Mouse (Mus musculus): ENCODE data around the gene Ano7.
A peak's percentile ranks its signal among the peaks of the same experiment; 100 is the strongest.

Gene Ano7

GRCm38 (mm10) chr1:93373665-93374064 is at the start of gene Ano7:
Gene Ano7, plus strand, starts transcription at chr1:93373930.
- DNase-seq, result no peak

- DNase-seq, result no peak
These were observed 49.8 kb upstream of the Ano7 start for GRCm38 (mm10) chr1:93323973-93324372.

GRCm38 (mm10) chr1:93326446-93326845 is 47.3 kb upstream of the Ano7 start:
- no peak for DNase-seq

GRCm38 (mm10) chr1:93334621-93335020 is 39.1 kb upstream of the Ano7 start:
- no peak for DNase-seq

GRCm38 (mm10) chr1:93342648-93343503 is 30.9 kb upstream of the Ano7 start, which contains the start of the genes Ppp1r7 and Pask:
Gene Ppp1r7, plus strand, starts transcription at chr1:93342854.
Gene Pask, minus strand, starts transcription at chr1:93343482.
- peak; percentile 95 to 96 for DNase-seq

- DNase-seq, result peak; percentile 96
These were observed 30.2 kb upstream of the Ano7 start for GRCm38 (mm10) chr1:93343504-93344047.

GRCm38 (mm10) chr1:93347176-93347575 is 26.6 kb upstream of the Ano7 start:
- DNase-seq, result no peak

- DNase-seq, result no peak
These were observed 24.0 kb upstream of the Ano7 start for GRCm38 (mm10) chr1:93349701-93350100.

GRCm38 (mm10) chr1:93352724-93353123 is 21.0 kb upstream of the Ano7 start:
- peak; percentile 70 to 77 for DNase-seq

- no peak for DNase-seq
These were observed 11.1 kb upstream of the Ano7 start for GRCm38 (mm10) chr1:93362661-93363060.

GRCm38 (mm10) chr1:93365641-93366040 is 8.1 kb upstream of the Ano7 start:
- DNase-seq, result no peak

GRCm38 (mm10) chr1:93377307-93377706 is 3.6 kb downstream of the Ano7 start:
- DNase-seq, result no peak

GRCm38 (mm10) chr1:93379117-93379516 is 5.4 kb downstream of the Ano7 start:
- no peak for DNase-seq

GRCm38 (mm10) chr1:93387198-93387597 is 13.5 kb downstream of the Ano7 start:
- no peak for DNase-seq

- DNase-seq, result no peak
These were observed 15.2 kb downstream of the Ano7 start for GRCm38 (mm10) chr1:93388906-93389305.

GRCm38 (mm10) chr1:93401191-93402052 is 27.7 kb downstream of the Ano7 start:
- no peak for DNase-seq

GRCm38 (mm10) chr1:93403403-93403802 is 29.7 kb downstream of the Ano7 start:
- DNase-seq, result no peak

GRCm38 (mm10) chr1:93432087-93432486 is 58.4 kb downstream of the Ano7 start:
- no peak for DNase-seq

- no peak for DNase-seq
These were observed 65.6 kb downstream of the Ano7 start for GRCm38 (mm10) chr1:93439321-93439720.

- DNase-seq, result peak; percentile 78 to 82
These were observed 70.8 kb downstream of the Ano7 start for GRCm38 (mm10) chr1:93444405-93445110.

GRCm38 (mm10) chr1:93445111-93445821 is 71.5 kb downstream of the Ano7 start:
- peak; percentile 65 to 72 for DNase-seq

GRCm38 (mm10) chr1:93445822-93446162 is 72.1 kb downstream of the Ano7 start:
- no peak for DNase-seq

Measured in cerebellum, postnatal 14 days (tissue).